Mouse (Mus musculus) bone marrow, adult 2 months (tissue): ENCODE results near the gene Olfr667. TPM values are rescaled to one million over a fixed set of nuclear protein-coding genes. Genes with fewer than 3 reads are reported as not detected.
"Not testable (repeated sequence)": the region's sequence is repeated elsewhere in the genome, so short reads cannot be mapped to it uniquely, and the experiment has no call there.

ENCODE experiments used
- H3K27ac ChIP-seq: fragments of 200-500 bp; 2 replicates; pipeline ENCODE4 v1.5.1; 2012; ENCODE audit warnings: low read depth, mild to moderate bottlenecking, control low read depth, inconsistent platforms, low read length; ENCODE audit not compliant: control insufficient read depth, poor library complexity, insufficient read depth
- H3K4me1 ChIP-seq: fragments of 200-500 bp; 2 replicates; pipeline ENCODE4 v1.6.1; 2011; ENCODE audit warnings: low read length; ENCODE audit not compliant: control insufficient read depth, insufficient read depth
- H3K4me3 ChIP-seq: fragments of 200-500 bp; replicated peaks from 2 replicates; pipeline ENCODE3; 2011; ENCODE audit warnings: mild to moderate bottlenecking, low read depth, low read length, control low read depth; ENCODE audit not compliant: control insufficient read depth
- CTCF ChIP-seq: fragments of 200-500 bp; IDR thresholded peaks from 2 replicates; pipeline ENCODE4 v1.5.1; 2011; ENCODE audit warnings: low read length, control low read depth; ENCODE audit not compliant: control insufficient read depth, insufficient read depth
- POLR2A ChIP-seq: fragments of 200-500 bp; IDR thresholded peaks from 2 replicates; pipeline ENCODE4 v1.6.1; 2011; ENCODE audit warnings: low read depth, mild to moderate bottlenecking, control low read depth, low read length, borderline replicate concordance; ENCODE audit not compliant: control insufficient read depth
- WGBS: fragments of 180-500 bp; shearing (Covaris S2); methylation state at CpG from one replicate; pipeline ENCODE4 v1.1.7; 2018; 5-methylcytosine and 5-hydroxymethylcytosine counted together
- polyA plus RNA-seq: library from polyadenylated mRNA; stranded (reverse); fragments of >200 nt; gene quantifications from 2 replicates; pipeline ENCODE4 v1.2.4, GENCODE M21; 2011; ENCODE audit warnings: low replicate concordance; ENCODE audit not compliant: missing spikeins, insufficient read depth, insufficient read length

Gene Olfr667
- polyA plus RNA-seq: not detected in 2 replicates

DNA sequence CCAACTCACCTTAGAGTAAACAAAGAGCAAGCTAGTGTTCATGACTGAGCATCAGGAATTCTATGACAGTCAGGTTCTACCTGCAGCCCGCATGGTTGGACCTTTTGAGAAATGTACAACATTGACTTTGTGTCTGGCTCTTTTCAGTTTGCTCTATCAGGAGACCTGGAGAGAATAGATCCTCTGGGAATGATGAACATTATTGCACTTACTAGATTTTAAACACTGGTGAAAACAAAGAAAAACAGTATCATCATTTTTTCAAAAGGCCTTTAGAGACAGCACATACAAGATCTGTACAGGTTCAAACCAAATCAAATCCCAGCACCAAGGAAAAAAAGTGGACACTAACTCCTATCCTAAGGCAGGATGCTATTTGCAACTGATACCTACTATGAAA lies at the start of gene Olfr667:
TSS of gene Olfr667 (minus strand) at position 101 of the 400 bp plus-strand sequence.
- 89% methylated on average over 1 of the region's 1 CpGs for WGBS
- Histone ChIP-seq H3K4me1 (no peaks in the 10 kb centered on the region), H3K4me3 (no peak within 1 kb of the TSS), H3K27ac (no peak within 1 kb of the TSS)
- no peak for TF ChIP-seq POLR2A
- no peak for TF ChIP-seq CTCF

DNA sequence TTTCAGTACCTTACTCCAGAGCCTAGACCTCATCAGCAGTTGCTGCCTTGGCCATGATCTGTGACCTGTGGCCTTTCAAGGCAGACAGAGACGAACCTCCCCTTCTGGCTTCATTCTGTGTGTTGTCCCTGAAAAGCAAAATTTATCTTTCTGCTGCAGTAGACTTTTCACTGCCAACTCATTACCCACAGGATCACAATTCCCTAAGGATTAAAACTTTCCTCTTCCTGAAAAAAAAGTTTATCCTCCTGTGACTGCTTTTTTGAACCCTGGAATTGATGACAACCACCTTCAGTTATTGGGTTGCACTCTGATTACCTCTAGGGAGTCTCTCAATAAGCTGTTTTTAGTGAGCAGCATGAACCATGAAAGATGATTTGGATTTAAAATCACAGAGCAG lies 41.2 kb upstream of the Olfr667 start, which contains the start of gene Olfr670:
TSS of gene Olfr670 (minus strand) at position 101 of the 400 bp plus-strand sequence.
- Histone ChIP-seq H3K4me1 (no peaks in the 10 kb centered on the region), H3K27ac (no peak within 1 kb of the TSS), H3K4me3 (no peak within 1 kb of the TSS)
- TF ChIP-seq CTCF (no peak), POLR2A (no peak)
- 58% methylated on average over 1 of the region's 1 CpGs for WGBS

DNA sequence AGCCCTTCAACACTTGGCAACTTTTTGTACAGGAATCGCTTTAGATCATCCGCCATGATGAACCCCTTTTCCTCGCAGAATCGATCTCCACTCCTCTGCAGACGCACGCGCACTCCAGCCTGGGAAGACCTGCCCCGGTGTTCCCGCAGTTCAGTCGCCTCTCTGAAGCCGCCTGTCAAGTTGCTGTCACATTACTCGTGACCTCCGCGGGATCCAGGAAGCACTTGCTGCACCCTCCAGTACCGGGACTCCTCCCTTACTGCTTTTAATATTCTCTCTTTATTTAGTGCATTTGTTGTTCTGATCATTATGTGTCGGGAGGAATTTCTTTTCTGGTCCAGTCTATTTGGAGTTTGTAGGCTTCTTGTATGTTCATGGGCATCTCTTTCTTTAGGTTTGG lies 29.0 kb upstream of the Olfr667 start:
- H3K4me1 ChIP-seq, H3K27ac ChIP-seq, H3K4me3 ChIP-seq: not testable (repeated sequence)
- WGBS: 90% methylated on average over 16 of the region's 16 CpGs

DNA sequence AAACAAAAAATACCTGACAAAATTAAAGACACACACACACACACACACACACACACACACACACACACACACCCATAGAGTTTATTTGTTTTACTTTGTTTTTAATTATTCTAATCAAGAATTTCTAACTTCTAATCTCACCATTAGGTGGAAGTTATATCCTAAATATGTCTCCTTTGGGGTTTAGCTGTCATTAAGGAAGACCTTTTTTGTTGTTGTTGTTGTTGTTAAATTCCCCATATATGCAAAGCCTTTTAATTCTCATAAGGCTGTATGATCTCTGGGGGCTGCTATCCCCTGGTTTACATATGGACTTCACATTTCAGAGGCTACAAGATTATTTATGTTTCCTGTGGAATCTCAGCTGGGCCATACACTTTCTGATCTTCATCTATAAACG lies 12.7 kb upstream of the Olfr667 start, which contains the start of gene Olfr669:
TSS of gene Olfr669 (plus strand) at position 301 of the 400 bp plus-strand sequence.
- no peak within 1 kb of the TSS for H3K27ac ChIP-seq
- 76% methylated on average over 1 of the region's 1 CpGs for WGBS
- TF ChIP-seq CTCF (no peak), POLR2A (no peak)
- no peaks in the 10 kb centered on the region for H3K4me1 ChIP-seq
- no peak within 1 kb of the TSS for H3K4me3 ChIP-seq

DNA sequence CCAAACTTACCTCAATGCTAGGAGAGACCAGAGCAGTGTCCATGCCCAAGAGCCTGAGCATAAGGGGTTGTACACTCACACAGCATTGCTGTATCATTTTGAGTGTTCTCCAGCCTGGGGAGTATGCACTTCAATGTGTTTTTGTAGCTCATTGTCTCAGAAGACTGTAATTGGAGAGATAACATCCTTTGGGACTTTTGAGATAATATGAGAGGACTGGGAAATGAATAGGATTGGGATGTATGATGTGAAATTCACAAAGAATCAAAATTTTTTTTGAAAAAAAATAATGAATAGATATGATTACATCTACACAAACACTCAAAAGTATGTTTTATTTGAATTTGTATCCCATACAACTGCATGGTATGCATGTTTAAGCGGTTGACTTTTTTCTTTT lies 6.7 kb upstream of the Olfr667 start, which contains the start of gene Olfr668:
TSS of gene Olfr668 (minus strand) at position 101 of the 400 bp plus-strand sequence.
- 67% methylated on average over 1 of the region's 1 CpGs for WGBS
- H3K4me1 ChIP-seq: no peaks in the 10 kb centered on the region
- TF ChIP-seq POLR2A (no peak), CTCF (no peak)
- no peak within 1 kb of the TSS for H3K4me3 ChIP-seq
- H3K27ac ChIP-seq: no peak within 1 kb of the TSS

DNA sequence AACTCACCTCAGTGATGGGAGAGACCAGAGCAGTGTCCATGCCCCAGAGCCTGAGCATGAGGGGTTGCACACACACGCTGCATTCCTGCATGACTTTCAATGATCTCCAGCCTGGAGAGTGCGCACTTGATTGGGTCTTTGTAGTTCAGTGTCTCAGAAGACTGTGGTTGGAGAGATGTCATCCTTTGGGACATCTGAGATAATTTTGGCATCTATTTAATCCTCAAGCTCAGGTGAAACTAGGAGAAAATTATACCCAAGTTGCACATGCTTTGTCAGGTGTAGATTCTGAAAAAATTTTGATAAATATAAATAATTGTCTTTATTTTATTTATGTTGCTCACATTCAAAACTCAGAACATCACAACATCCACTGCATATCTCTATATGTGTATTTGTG lies 25.4 kb downstream of the Olfr667 start, which contains the start of gene Olfr666:
TSS of gene Olfr666 (minus strand) at position 101 of the 400 bp plus-strand sequence.
- 65% methylated on average over 2 of the region's 2 CpGs for WGBS

DNA sequence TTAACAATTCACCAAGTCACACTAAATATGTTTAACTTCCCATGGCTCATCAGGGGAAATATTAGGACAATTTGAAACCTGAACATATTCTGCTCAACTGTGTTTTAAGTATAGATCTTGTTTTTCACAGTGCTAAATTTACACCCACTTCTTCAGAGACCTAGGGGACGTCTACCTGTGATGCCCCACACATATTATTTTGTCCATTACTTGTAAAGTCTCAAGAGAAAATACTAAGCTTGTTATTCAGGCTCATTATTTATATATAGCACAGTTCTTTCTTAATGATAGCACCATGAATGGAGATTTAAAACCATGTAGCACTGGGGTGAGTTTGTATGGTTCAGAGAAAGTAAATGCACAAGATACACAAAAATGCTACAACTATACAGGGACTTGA lies 43.6 kb downstream of the Olfr667 start, which contains the start of gene Olfr665:
TSS of gene Olfr665 (plus strand) at position 301 of the 400 bp plus-strand sequence.
- WGBS: 28% methylated on average over 1 of the region's 1 CpGs
- TF ChIP-seq CTCF (no peak), POLR2A (no peak)
- no peaks in the 10 kb centered on the region for H3K4me1 ChIP-seq
- H3K27ac ChIP-seq: no peak within 1 kb of the TSS
- H3K4me3 ChIP-seq: no peak within 1 kb of the TSS

More for the DNA sequence above, 25.4 kb downstream of the Olfr667 start, which contains the start of gene Olfr666:
- no peak for TF ChIP-seq POLR2A
- no peak for TF ChIP-seq CTCF
- H3K4me3 ChIP-seq: no peak within 1 kb of the TSS
- H3K27ac ChIP-seq: no peak within 1 kb of the TSS
- no peaks in the 10 kb centered on the region for H3K4me1 ChIP-seq

Other genes with a start within 250 kb of the Olfr667 start
- 0.42 TPM in 1 of 2 replicates, not detected in the other for gene Olfr661, start 235.0 kb downstream of the Olfr667 start, polyA plus RNA-seq
- not detected in 2 replicates for gene Usp17le, start 144.0 kb downstream of the Olfr667 start, polyA plus RNA-seq
- gene Usp17lb, start 78.9 kb downstream of the Olfr667 start, polyA plus RNA-seq: not detected in 2 replicates
- not detected in 2 replicates for gene Usp17la, start 64.5 kb downstream of the Olfr667 start, polyA plus RNA-seq
- gene Olfr665, start 43.5 kb downstream of the Olfr667 start, polyA plus RNA-seq: not detected in 2 replicates
- gene Olfr666, start 25.5 kb downstream of the Olfr667 start, polyA plus RNA-seq: not detected in 2 replicates
- gene Olfr668, start 6.6 kb upstream of the Olfr667 start, polyA plus RNA-seq: not detected in 2 replicates
- gene Olfr669, start 12.8 kb upstream of the Olfr667 start, polyA plus RNA-seq: not detected in 2 replicates
- gene Olfr670, start 41.1 kb upstream of the Olfr667 start, polyA plus RNA-seq: not detected in 2 replicates
- not detected in 2 replicates for gene Olfr671, start 57.6 kb upstream of the Olfr667 start, polyA plus RNA-seq
- not detected in 2 replicates for gene Olfr672, start 80.5 kb upstream of the Olfr667 start, polyA plus RNA-seq
- gene Olfr675, start 107.0 kb upstream of the Olfr667 start, polyA plus RNA-seq: not detected in 2 replicates
- not detected in 2 replicates for gene Olfr676, start 111.2 kb upstream of the Olfr667 start, polyA plus RNA-seq
- gene Olfr677, start 129.9 kb upstream of the Olfr667 start, polyA plus RNA-seq: not detected in 2 replicates
- not detected in 2 replicates for gene Olfr678, start 143.0 kb upstream of the Olfr667 start, polyA plus RNA-seq
- not detected in 2 replicates for gene Olfr679, start 159.7 kb upstream of the Olfr667 start, polyA plus RNA-seq
- not detected in 2 replicates for gene Olfr680-ps1, start 171.3 kb upstream of the Olfr667 start, polyA plus RNA-seq
- gene Olfr681, start 195.4 kb upstream of the Olfr667 start, polyA plus RNA-seq: not detected in 2 replicates
- not detected in 2 replicates for gene Olfr683, start 225.5 kb upstream of the Olfr667 start, polyA plus RNA-seq
- not detected in 2 replicates for gene Olfr684, start 242.2 kb upstream of the Olfr667 start, polyA plus RNA-seq